Mouse (Mus musculus): ENCODE data around the gene Mgat4b. TPM values are rescaled to one million over a fixed set of nuclear protein-coding genes. Genes with fewer than 3 reads are reported as not detected.
A peak's percentile ranks its signal among the peaks of the same experiment; 100 is the strongest.

The Mgat4b gene
- total and polyA plus RNA-seq, 2 experiments from 2014 or later: 77.9 to 152 TPM

DNA sequence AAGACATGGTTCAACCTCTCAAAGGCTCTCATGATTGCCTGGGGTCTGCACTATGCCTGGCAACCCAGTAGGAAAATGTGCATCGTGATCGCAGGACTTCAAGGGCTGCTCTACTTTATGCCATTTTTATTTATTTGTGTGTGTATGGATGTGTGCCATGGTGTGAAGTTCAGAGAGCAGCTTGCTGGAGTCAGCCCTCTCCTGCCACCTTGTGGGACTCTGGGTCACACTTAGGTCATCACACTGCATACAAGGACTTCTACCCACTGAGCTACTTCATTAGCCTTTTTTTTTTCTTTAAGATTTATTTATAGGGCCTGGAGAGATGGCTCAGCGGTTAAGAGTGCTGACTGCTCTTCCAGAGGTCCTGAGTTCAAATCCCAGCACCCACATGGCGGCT is 51.3 kb downstream of the Mgat4b start:
- TF ChIP-seq CTCF (IDR thresholded peaks at IDR 0.05): peak; percentile 40
- peaks cover 72% of the 10 kb centered on the region for H3K36me3 ChIP-seq (ENCODE audit: insufficient read depth, low read length)
- H3K9me3 ChIP-seq (ENCODE audit: low read length): no peaks in the 10 kb centered on the region
- DNase-seq (ENCODE audit: low spot score) (no peak), ATAC-seq (ENCODE audit: low FRiP score) (no peak)
- no peak overlapping the region for H3K27ac ChIP-seq (ENCODE audit: low read depth, low read length)
- H3K4me3 ChIP-seq (ENCODE audit: low read depth, low read length): no peak overlapping the region
- H3K27me3 ChIP-seq (ENCODE audit: insufficient read depth, low read length): no peaks in the 10 kb centered on the region
- H3K4me2 ChIP-seq (ENCODE audit: low read depth, low read length, poor library complexity, severe bottlenecking): no peak overlapping the region
- 87% methylated on average over 4 of the region's 4 CpGs for WGBS
- H3K9ac ChIP-seq (replicated peaks; ENCODE audit: low read length, poor library complexity, severe bottlenecking): no peak overlapping the region
- H3K4me1 ChIP-seq (ENCODE audit: insufficient read depth, low read length): no peaks in the 10 kb centered on the region

DNA sequence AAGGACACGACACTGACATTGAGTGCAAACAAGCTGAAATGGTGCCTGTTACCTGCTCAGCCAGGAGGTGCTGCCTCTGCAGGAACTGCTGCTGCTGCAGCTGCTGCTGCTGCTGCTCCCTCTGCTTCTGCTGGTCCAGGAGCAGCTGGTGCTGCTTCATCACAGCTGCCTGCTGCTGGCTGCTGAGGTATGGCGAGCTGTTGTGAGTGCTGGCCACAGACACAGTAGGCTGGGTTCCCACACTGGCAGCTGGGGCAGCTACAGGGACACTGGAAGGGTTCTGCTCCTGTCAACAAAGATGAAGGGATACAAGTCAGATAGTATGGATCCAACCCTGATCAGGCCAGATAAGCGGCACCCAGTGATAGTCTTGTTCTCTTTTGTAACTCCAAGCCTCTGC is 52.5 kb downstream of the Mgat4b start:
- no peak for TF ChIP-seq CTCF (IDR thresholded peaks at IDR 0.05)
- H3K36me3 ChIP-seq (ENCODE audit: insufficient read depth, low read length): peaks cover 62% of the 10 kb centered on the region
- 96% methylated on average over 3 of the region's 3 CpGs for whole genome bisulfite sequencing

DNA sequence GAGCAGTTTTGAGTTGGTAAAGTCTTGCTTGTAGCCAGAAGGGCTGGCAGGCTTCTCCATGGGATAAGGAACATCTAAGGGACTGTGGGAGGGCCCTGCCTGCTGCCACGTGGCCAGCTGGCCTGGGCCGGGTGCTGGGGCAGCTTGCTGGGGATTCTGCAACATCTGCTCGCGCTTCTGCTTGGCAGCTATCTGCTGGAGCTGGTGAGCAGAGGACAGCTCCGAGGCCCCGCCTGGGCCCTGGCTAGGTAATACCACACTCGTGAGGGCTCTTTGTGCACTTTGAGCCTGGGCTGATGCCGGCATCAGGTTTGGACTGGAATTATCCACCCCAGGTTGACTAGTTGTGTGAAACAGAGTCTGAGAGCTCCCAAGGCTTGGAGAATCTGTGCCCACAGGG is 55.2 kb downstream of the Mgat4b start:
- Histone ChIP-seq H3K36me3 (ENCODE audit: insufficient read depth, low read length) (peaks cover 40% of the 10 kb centered on the region), H3K27ac (ENCODE audit: low read depth, low read length) (no peak overlapping the region), H3K4me2 (ENCODE audit: low read depth, low read length, poor library complexity, severe bottlenecking) (no peak overlapping the region), H3K4me1 (ENCODE audit: insufficient read depth, low read length) (no peaks in the 10 kb centered on the region), H3K4me3 (ENCODE audit: low read depth, low read length) (no peak overlapping the region), H3K27me3 (ENCODE audit: insufficient read depth, low read length) (no peaks in the 10 kb centered on the region), H3K9ac (replicated peaks; ENCODE audit: low read length, poor library complexity, severe bottlenecking) (no peak overlapping the region), H3K9me3 (ENCODE audit: low read length) (no peaks in the 10 kb centered on the region)
- ATAC-seq (ENCODE audit: low FRiP score) (no peak), DNase-seq (ENCODE audit: low spot score) (no peak)
- TF ChIP-seq CTCF (IDR thresholded peaks at IDR 0.05): no peak
- WGBS: 89% methylated on average over 8 of the region's 8 CpGs

More for the DNA sequence above, 52.5 kb downstream of the Mgat4b start:
- Histone ChIP-seq H3K4me1 (ENCODE audit: insufficient read depth, low read length) (no peaks in the 10 kb centered on the region), H3K9ac (replicated peaks; ENCODE audit: low read length, poor library complexity, severe bottlenecking) (no peak overlapping the region), H3K27me3 (ENCODE audit: insufficient read depth, low read length) (no peaks in the 10 kb centered on the region), H3K4me2 (ENCODE audit: low read depth, low read length, poor library complexity, severe bottlenecking) (no peak overlapping the region), H3K27ac (ENCODE audit: low read depth, low read length) (no peak overlapping the region), H3K9me3 (ENCODE audit: low read length) (no peaks in the 10 kb centered on the region), H3K4me3 (ENCODE audit: low read depth, low read length) (no peak overlapping the region)
- no peak for ATAC-seq (ENCODE audit: low FRiP score)
- DNase-seq (ENCODE audit: low spot score): no peak

DNA sequence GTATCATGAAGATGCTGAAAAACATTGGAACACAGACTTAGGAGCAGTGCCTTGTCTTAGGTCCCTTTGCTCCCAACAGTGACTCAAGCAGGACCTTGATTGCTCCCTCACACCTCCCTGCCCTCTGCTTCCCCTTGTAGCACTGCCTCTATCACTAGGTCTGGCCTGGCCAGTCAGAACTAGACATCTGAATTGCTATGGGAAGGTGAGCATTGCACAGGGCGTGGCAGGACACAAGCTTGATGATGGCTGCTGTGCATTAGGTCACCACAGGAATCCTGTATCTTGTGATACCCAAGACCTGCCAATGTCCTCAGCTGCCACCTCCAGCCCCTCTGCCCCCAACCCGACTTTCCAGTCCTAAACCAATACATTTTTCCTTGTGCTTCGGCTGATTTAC is 56.3 kb downstream of the Mgat4b start:
- Histone ChIP-seq H3K9ac (replicated peaks; ENCODE audit: low read length, poor library complexity, severe bottlenecking) (no peak overlapping the region), H3K27ac (ENCODE audit: low read depth, low read length) (no peak overlapping the region), H3K4me1 (ENCODE audit: insufficient read depth, low read length) (no peaks in the 10 kb centered on the region), H3K9me3 (ENCODE audit: low read length) (no peaks in the 10 kb centered on the region), H3K36me3 (ENCODE audit: insufficient read depth, low read length) (peaks cover 31% of the 10 kb centered on the region), H3K4me3 (ENCODE audit: low read depth, low read length) (no peak overlapping the region), H3K4me2 (ENCODE audit: low read depth, low read length, poor library complexity, severe bottlenecking) (no peak overlapping the region), H3K27me3 (ENCODE audit: insufficient read depth, low read length) (no peaks in the 10 kb centered on the region)
- TF ChIP-seq CTCF (IDR thresholded peaks at IDR 0.05): no peak
- no peak for DNase-seq (ENCODE audit: low spot score)
- ATAC-seq (ENCODE audit: low FRiP score): no peak
- WGBS: 99% methylated on average over 3 of the region's 3 CpGs

DNA sequence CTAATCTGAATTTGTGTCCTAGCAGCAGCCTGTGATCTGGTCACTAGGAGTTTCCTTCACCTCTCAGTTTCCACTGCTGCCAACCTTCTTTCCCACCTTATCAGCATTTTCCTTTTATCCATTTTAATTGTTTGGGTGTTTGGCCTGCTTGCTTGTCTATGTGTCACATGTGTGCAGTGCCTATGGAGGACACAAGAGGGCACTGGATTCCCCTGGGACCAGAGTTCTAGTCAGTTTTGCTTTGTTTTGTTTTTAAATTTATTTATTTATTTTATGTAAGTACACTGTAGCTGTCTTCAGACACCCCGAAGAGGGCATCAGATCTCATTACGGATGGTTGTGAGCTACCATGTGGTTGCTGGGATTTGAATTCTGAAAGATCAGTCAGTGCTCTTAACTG is 58.5 kb downstream of the Mgat4b start:
- 74% methylated on average over 2 of the region's 2 CpGs for WGBS
- H3K9me3 ChIP-seq (ENCODE audit: low read length): no peaks in the 10 kb centered on the region
- peak; percentile 65 for TF ChIP-seq CTCF (IDR thresholded peaks at IDR 0.05)
- DNase-seq (ENCODE audit: low spot score) (peak; percentile 59), ATAC-seq (ENCODE audit: low FRiP score) (no peak)
- H3K27me3 ChIP-seq (ENCODE audit: insufficient read depth, low read length): no peaks in the 10 kb centered on the region
- no peaks in the 10 kb centered on the region for H3K4me1 ChIP-seq (ENCODE audit: insufficient read depth, low read length)
- no peak overlapping the region for H3K4me2 ChIP-seq (ENCODE audit: low read depth, low read length, poor library complexity, severe bottlenecking)
- no peak overlapping the region for H3K27ac ChIP-seq (ENCODE audit: low read depth, low read length)
- peaks cover 21% of the 10 kb centered on the region for H3K36me3 ChIP-seq (ENCODE audit: insufficient read depth, low read length)
- no peak overlapping the region for H3K4me3 ChIP-seq (ENCODE audit: low read depth, low read length)
- H3K9ac ChIP-seq (replicated peaks; ENCODE audit: low read length, poor library complexity, severe bottlenecking): no peak overlapping the region

DNA sequence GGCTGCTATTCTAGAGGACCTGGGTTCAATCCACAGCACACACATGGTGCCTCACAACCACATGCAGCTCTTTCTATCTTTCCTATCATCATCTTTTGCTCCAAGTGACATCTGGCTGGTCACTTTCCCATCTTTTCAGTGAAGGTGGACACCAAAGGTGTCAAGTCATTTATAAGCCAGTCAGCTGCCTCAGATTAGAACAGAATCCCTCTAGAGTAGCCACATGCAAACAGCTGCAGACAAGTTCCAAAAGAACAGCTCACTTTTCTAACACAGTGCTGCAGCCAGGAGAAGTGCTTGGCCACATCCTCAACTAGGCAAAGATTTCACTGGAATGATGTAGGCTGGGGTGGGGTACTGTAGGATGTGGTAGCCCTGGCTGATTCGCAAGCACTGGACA is 59.2 kb downstream of the Mgat4b start:
- ATAC-seq (ENCODE audit: low FRiP score) (no peak), DNase-seq (ENCODE audit: low spot score) (no peak)
- Histone ChIP-seq H3K9ac (replicated peaks; ENCODE audit: low read length, poor library complexity, severe bottlenecking) (no peak overlapping the region), H3K4me2 (ENCODE audit: low read depth, low read length, poor library complexity, severe bottlenecking) (no peak overlapping the region), H3K9me3 (ENCODE audit: low read length) (no peaks in the 10 kb centered on the region), H3K4me3 (ENCODE audit: low read depth, low read length) (no peak overlapping the region), H3K4me1 (ENCODE audit: insufficient read depth, low read length) (no peaks in the 10 kb centered on the region), H3K27ac (ENCODE audit: low read depth, low read length) (no peak overlapping the region), H3K36me3 (ENCODE audit: insufficient read depth, low read length) (peaks cover 21% of the 10 kb centered on the region), H3K27me3 (ENCODE audit: insufficient read depth, low read length) (no peaks in the 10 kb centered on the region)
- WGBS: 100% methylated on average over 1 of the region's 1 CpGs
- no peak for TF ChIP-seq CTCF (IDR thresholded peaks at IDR 0.05)
